Mouse (Mus musculus): ENCODE measurements around the gene Wfikkn2.

DNA sequence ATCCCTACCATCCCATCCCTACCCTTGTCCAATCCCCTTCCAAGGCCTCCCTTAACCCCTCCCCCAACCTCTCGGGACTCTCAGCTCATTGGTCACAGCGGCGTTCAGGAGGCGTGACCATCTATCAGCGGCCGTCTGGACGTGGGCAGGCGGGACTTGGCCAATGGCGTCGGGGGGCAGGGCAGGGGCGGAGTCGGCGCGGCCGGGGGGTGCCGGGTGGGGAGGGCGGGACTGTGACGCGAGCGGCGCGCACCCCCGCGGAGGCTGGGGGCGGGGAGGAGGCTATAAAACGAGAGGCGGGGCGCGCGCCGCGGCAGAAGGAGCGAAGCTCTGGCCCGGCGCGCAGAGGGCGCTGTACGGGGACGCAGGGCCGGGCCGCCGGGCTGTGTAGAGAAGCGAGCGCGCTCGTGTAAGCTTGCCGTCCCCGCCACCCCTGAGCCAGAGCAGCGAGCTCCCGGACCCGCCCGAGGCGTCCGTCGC, 34.6 kb downstream of the Wfikkn2 start, which contains the start of gene Tob1:
- TF ChIP-seq CTCF (IDR thresholded peaks at IDR 0.05; ENCODE audit: control insufficient read depth, insufficient read depth, insufficient read length) (peak; percentile 25), CEBPB (IDR thresholded peaks at IDR 0.05; ENCODE audit: low read depth) (no peak), FOSL1 (IDR thresholded peaks at IDR 0.05; ENCODE audit: insufficient read depth, low read length, poor library complexity, severe bottlenecking) (no peak)
